Mouse (Mus musculus): ENCODE measurements at regions not wholly inside any gene's neighbourhood (a gene's known extent, or its start where the extent isn't known, plus 50 kb on each side); places are given as distances from the start of the nearest gene placed in this dataset.

DNA sequence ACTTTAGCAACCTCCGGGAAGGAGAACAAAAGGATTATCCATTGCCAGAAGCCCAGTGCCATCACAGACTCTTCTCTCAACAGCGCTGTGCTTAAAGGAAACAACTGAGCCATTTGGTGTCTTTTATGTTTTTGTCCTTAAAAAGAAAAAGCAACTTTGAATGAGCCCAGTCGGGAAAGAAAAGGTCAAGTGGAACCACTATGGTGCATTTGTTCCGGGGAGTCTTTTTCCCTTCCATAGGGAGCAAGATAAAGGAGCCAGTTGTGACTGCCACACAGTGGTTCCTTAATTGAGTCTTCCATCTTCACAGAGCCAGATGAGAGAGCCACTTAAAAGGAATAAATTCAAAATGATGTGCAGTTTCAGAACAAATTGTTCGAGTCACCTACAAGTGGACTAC lies 534.3 kb downstream of the Poteg start:
- H3K27me3 ChIP-seq (replicated peaks) = no peaks in the 10 kb centered on the region
- H3K36me3 ChIP-seq = no peaks in the 10 kb centered on the region
- WGBS = 77% methylated on average over 5 of the region's 5 CpGs
- no peak overlapping the region for H3K27ac ChIP-seq
- H3K9ac ChIP-seq = no peak overlapping the region
- H3K4me3 ChIP-seq (replicated peaks) = no peak overlapping the region
- ATAC-seq = no peak
- H3K9me3 ChIP-seq = no peaks in the 10 kb centered on the region
- no peak overlapping the region for H3K4me2 ChIP-seq (replicated peaks)
- H3K4me1 ChIP-seq (replicated peaks) = no peaks in the 10 kb centered on the region

DNA sequence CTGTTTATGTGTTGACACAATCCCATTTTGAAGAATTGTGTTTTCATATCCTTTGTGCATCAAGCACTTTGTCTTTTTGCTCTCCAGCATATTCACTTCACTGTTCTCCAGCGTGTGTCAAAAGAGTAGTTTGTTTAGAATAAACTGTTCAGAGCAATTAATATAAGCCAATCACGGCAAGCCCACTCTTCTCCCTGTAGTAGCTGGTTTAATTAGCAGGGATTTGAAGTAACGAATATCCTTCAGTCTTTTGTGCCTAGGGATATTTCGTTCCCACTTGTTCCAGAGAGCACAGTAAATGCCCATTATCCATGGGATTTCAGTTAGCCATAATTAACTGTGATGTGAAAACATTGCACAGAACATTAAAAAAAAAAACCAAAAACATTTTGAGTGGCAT lies 565.4 kb downstream of the Poteg start:
- Histone ChIP-seq H3K4me1 (replicated peaks) (no peaks in the 10 kb centered on the region), H3K36me3 (no peaks in the 10 kb centered on the region), H3K27me3 (replicated peaks) (no peaks in the 10 kb centered on the region), H3K27ac (no peak overlapping the region), H3K4me2 (replicated peaks) (no peak overlapping the region), H3K4me3 (replicated peaks) (no peak overlapping the region), H3K9ac (no peak overlapping the region), H3K9me3 (no peaks in the 10 kb centered on the region)
- ATAC-seq = no peak
- 70% methylated on average over 4 of the region's 4 CpGs for WGBS

Measured in intestine, embryonic 15.5 days (tissue).